Mouse (Mus musculus) midbrain, embryonic 16.5 days (tissue): ENCODE measurements around the gene Slc35e2. TPM values are rescaled to one million over a fixed set of nuclear protein-coding genes. Genes with fewer than 3 reads are reported as not detected.

Experiments
- ATAC-seq: fragments of 200-750 bp; cut with Nextera tagmentation; 2 replicates; pipeline ENCODE4 v1.8.0; 2017; ENCODE audit warnings: moderate TSS enrichment
- H3K27ac ChIP-seq: fragments of 300-500 bp; sonication (generic); 2 replicates; pipeline ENCODE4 v1.5.1; 2014; ENCODE audit warnings: mild to moderate bottlenecking, low read length, mixed read lengths
- H3K27me3 ChIP-seq: fragments of 300-500 bp; sonication (generic); 2 replicates; pipeline ENCODE4 v1.6.1; 2014; ENCODE audit warnings: low read depth, low read length, mixed read lengths; ENCODE audit not compliant: control insufficient read depth, insufficient read depth
- H3K36me3 ChIP-seq: fragments of 300-500 bp; sonication (generic); 2 replicates; pipeline ENCODE4 v1.6.1; 2014; ENCODE audit warnings: mild to moderate bottlenecking, low read length, moderate library complexity, mixed read lengths; ENCODE audit not compliant: control insufficient read depth, insufficient read depth
- H3K4me1 ChIP-seq: fragments of 300-500 bp; sonication (generic); 2 replicates; pipeline ENCODE4 v1.6.1; 2014; ENCODE audit warnings: mild to moderate bottlenecking, low read length, mixed read lengths; ENCODE audit not compliant: control insufficient read depth, insufficient read depth
- H3K4me2 ChIP-seq: fragments of 300-500 bp; sonication (generic); 2 replicates; pipeline ENCODE4 v1.6.1; 2014; ENCODE audit warnings: mild to moderate bottlenecking, low read length, mixed read lengths
- H3K4me3 ChIP-seq: fragments of 300-500 bp; sonication (generic); 2 replicates; pipeline ENCODE4 v1.5.1; 2014; ENCODE audit warnings: low read depth, mild to moderate bottlenecking, low read length, moderate library complexity, mixed read lengths
- H3K9ac ChIP-seq: fragments of 300-500 bp; sonication (generic); 2 replicates; pipeline ENCODE4 v1.6.1; 2014; ENCODE audit warnings: low read depth, low read length, mixed read lengths
- H3K9me3 ChIP-seq: fragments of 300-500 bp; sonication (generic); replicated peaks from 2 replicates; pipeline ENCODE4 v1.6.1; 2014; ENCODE audit warnings: mild to moderate bottlenecking, low read length, mixed read lengths; ENCODE audit not compliant: control insufficient read depth, poor library complexity, severe bottlenecking
- WGBS: fragments of 180-500 bp; shearing (Covaris S2); extraction: QIAGEN DNeasy Blood & Tissue Kit; methylation state at CpG from one replicate; pipeline ENCODE4 v1.1.7; 2014; 5-methylcytosine and 5-hydroxymethylcytosine counted together
- polyA plus RNA-seq: library from polyadenylated mRNA; unstranded; fragments of >200 nt; fragmentation: Nextera tagmentation; extraction: Ambion mirVana; gene quantifications from 2 replicates; pipeline ENCODE4 v1.2.1, GENCODE M21; 2015

Gene Slc35e2
- polyA plus RNA-seq, 1 experiment from 2014 or later = 15.5 TPM

DNA sequence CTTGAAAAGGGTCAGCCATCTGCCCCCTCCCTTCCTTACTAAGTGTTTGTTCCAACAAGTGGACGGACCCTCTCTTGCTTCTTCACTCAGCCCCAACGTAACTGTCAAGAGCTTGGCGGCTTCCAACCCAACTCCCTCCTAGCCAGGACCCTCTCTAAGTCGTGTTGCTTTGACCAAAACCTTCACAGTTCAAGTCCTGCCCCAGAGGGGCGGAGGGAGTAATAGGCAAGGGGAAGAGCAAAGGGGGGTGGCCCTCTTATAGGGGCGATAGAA is 52.9 kb downstream of the Slc35e2 start:
- ATAC-seq = no peak
- peaks cover 38% of the 10 kb centered on the region for H3K36me3 ChIP-seq
- WGBS = 3% methylated on average over 6 of the region's 6 CpGs
- no peaks in the 10 kb centered on the region for H3K9me3 ChIP-seq
- peaks cover 54% of the 10 kb centered on the region for H3K27me3 ChIP-seq
- H3K4me2 ChIP-seq = peak overlapping the region; percentile 30
- H3K27ac ChIP-seq = no peak overlapping the region
- H3K4me3 ChIP-seq = no peak overlapping the region
- H3K4me1 ChIP-seq = peaks cover 22% of the 10 kb centered on the region; the same call in 1 of the 2 replicates
- H3K9ac ChIP-seq = no peak overlapping the region

DNA sequence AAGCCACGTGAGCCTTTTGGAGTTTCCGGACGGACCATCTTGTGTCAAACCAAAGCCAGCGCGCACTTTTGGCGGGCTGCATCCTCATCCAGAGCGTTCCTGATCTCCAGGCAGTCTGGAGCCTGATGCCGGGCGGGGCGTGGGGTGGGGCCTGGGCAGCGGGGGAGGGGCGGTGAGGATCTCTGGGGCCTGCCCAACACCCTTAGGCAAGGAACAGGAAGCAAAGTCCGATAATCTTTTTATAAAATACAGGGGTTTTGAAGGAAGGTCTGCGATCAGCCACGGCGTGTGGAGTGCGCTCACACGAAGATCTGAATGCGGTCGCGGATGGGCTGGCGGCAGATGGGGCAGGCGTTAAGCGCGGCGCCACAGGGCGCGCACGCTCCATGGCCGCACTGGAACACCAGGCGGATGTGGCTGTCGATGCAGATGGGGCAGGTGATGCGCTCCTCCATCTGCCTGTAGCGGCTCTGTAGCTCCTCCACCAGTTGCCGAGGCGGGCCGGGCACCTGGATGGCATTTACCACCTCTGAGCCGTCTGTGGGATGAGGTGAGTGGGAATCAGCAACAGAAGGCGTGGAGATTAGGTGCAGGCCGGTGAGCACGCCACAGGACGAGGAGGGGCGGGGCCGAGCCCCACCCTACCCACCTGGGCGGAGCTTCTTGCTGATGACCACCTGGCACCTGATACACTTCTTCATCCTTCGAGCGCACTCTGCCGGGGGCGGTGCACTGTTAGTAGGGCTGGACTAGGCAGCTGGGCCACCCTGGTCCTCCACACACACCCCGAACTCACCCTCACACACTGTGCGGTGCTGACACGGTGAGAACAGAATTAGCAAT is 53.5 kb downstream of the Slc35e2 start:
- Histone ChIP-seq H3K36me3 (peaks cover 37% of the 10 kb centered on the region), H3K4me1 (peaks cover 22% of the 10 kb centered on the region; the same call in 1 of the 2 replicates), H3K4me2 (peak overlapping the region; percentile 30), H3K9me3 (no peaks in the 10 kb centered on the region), H3K4me3 (peak overlapping the region; percentile 23), H3K27me3 (peaks cover 54% of the 10 kb centered on the region), H3K27ac (no peak overlapping the region), H3K9ac (peak overlapping the region; percentile 39; the same call in 1 of the 2 replicates)
- no peak; the same call in 1 of the 2 replicates for ATAC-seq
- 4% methylated on average over 52 of the region's 52 CpGs for WGBS

DNA sequence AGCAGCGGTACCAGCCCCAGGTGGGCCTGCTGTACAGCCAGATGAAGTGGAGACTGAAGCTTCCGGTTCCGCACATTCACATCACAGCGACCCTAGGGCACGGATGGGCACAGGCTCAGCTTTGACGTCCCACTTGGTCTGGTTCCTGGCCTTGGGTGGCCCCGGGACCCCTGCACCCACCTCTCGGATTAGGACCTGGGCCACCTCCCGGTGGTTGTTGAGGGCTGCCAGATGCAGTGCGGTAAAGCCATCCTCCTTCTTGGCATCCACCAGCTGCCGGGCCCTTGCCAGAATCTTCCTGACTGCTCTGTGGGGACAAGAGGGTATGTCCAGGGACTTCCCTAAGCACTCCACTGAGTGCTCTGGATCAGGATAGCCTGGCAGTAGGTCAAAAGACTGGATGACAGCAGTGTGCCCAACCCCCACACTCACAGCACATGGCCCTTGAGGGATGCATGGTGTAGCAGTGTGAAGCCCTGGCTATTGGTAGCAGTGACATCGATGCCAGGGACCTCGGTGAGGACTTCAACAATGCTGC is 55.1 kb downstream of the Slc35e2 start:
- Histone ChIP-seq H3K36me3 (peaks cover 38% of the 10 kb centered on the region), H3K4me2 (no peak overlapping the region), H3K4me1 (peaks cover 22% of the 10 kb centered on the region; the same call in 1 of the 2 replicates), H3K4me3 (no peak overlapping the region), H3K27ac (no peak overlapping the region), H3K27me3 (peaks cover 47% of the 10 kb centered on the region), H3K9me3 (no peaks in the 10 kb centered on the region), H3K9ac (no peak overlapping the region)
- ATAC-seq = no peak
- WGBS = 90% methylated on average over 13 of the region's 13 CpGs

DNA sequence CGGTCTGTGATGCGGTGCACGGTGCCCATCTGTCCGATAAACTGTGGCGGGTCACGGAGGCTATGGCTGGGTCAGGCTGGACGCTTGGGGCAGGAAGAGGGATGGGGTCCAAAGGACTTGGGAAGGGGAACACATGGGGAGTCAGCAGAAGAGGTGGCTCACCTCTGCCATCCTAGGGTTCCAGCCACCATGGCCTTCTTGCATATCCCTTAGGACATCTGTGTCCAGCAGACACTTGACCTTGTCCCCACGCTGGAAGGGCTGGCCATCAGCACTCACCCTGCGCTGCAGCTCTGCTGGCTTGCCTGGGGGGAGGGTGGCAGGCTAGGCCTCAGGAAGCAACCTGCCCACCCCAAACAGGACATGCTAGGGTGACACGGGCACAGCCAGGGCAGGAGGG is 57.7 kb downstream of the Slc35e2 start:
- Histone ChIP-seq H3K27me3 (peaks cover 28% of the 10 kb centered on the region), H3K27ac (no peak overlapping the region), H3K4me3 (no peak overlapping the region), H3K9ac (no peak overlapping the region), H3K36me3 (peaks cover 39% of the 10 kb centered on the region), H3K4me1 (peaks cover 10% of the 10 kb centered on the region; the same call in 1 of the 2 replicates), H3K9me3 (no peaks in the 10 kb centered on the region), H3K4me2 (no peak overlapping the region)
- 98% methylated on average over 10 of the region's 10 CpGs for WGBS
- ATAC-seq = no peak

DNA sequence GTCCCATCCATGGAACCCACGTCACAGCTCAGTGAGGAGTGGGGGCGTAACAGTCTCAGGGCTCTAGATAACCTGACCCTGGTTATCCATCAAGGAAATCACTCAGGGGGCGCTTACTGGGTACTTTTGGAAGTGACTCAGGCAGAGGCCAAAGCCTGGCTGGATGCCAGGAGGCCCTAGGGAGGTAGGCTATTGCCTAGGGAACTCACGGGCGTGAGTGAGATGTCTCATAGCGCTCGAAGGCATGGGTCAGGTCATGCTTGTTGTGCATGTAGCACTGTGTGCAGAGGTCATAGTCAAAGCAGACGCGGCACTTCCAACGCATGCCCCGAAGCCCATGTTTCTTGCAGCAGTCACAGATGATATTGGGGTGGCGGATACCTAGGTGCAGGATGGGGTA is 59.4 kb downstream of the Slc35e2 start:
- H3K36me3 ChIP-seq = peaks cover 36% of the 10 kb centered on the region
- H3K27me3 ChIP-seq = peaks cover 11% of the 10 kb centered on the region
- no peak overlapping the region for H3K27ac ChIP-seq
- no peaks in the 10 kb centered on the region for H3K9me3 ChIP-seq
- no peak for ATAC-seq
- WGBS = 87% methylated on average over 12 of the region's 12 CpGs
- H3K4me3 ChIP-seq = no peak overlapping the region
- no peak overlapping the region for H3K9ac ChIP-seq
- no peaks in the 10 kb centered on the region for H3K4me1 ChIP-seq
- H3K4me2 ChIP-seq = no peak overlapping the region

DNA sequence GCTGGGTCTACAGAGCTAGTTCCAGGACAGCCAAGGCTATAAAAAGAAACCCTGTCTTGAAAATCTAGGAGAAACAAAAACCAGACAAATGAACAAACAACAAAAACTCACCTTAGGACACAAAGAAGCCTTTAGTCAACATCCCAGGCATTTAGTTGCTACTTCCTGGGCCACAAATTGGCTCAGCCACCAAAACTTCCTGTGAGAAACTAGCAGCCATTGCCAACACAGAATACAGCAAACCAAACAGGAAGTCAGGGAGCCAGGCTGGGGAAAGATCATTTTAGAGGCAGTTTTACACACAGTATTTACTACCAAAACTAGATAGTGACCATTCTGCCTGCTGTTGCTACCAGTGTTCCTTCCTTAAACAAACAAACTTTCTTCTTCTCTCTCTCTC is 65.7 kb downstream of the Slc35e2 start:
- Histone ChIP-seq H3K4me1 (peaks cover 16% of the 10 kb centered on the region), H3K4me2 (no peak overlapping the region), H3K4me3 (no peak overlapping the region), H3K9me3 (no peaks in the 10 kb centered on the region), H3K36me3 (no peaks in the 10 kb centered on the region), H3K9ac (no peak overlapping the region), H3K27me3 (no peaks in the 10 kb centered on the region), H3K27ac (no peak overlapping the region)
- no peak for ATAC-seq

DNA sequence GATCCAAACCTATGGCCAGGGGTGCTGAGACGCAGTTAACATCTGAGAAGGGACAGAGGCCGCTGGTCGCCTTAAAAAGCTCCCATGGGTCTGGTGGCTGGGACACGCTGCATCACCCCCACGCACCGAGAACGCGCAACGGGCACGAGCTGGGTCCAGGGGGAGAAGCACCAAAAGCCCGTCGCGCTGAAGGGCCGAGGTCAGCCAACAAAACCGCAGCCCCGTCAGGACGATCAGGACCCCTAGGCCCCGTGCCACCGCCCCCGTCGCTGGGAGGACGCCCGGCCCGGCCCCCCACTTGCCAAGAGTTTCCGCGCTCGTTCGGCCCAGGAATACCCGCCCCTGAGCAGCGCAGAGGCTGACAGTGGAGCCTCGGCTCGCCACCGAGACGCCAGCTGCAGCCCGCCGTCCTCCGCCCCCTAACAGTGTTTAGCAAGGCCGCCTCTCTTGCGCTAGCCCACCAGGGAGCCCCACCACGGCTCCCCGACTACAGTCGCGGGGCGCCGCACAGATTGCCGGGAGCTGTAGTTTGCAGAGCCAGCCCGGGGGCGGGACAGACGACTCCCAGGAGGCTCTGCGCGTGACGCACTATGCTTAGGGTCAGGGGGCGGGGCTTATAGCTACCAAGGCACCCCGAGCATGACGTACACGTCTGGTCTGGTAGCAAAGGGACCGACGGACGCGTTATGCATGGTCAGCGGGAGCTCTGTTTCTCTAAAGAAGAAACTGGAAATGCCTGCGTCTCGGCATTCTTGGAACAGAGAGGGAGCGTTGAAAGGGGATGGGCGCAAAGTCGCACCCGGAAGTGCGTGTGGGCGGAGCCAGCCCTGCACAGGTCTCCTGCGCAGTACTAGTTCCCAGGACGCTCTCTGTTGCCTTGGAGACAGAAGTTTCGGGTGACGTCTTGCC is 67.7 kb downstream of the Slc35e2 start, which contains the start of gene Mib2:
Mib2 (minus strand) TSS at position 510 of the 909 bp plus-strand sequence.
- H3K9me3 ChIP-seq = no peaks in the 10 kb centered on the region
- H3K36me3 ChIP-seq = no peaks in the 10 kb centered on the region
- H3K9ac ChIP-seq = peak within 1 kb of the TSS; percentile 90
- H3K4me2 ChIP-seq = peak within 1 kb of the TSS; percentile 92
- peak within 1 kb of the TSS; percentile 95 for H3K4me3 ChIP-seq
- under 1% methylated on average over 69 of the region's 73 CpGs for WGBS
- peaks cover 16% of the 10 kb centered on the region for H3K4me1 ChIP-seq
- ATAC-seq = peak; percentile 98
- H3K27ac ChIP-seq = peak within 1 kb of the TSS; percentile 87
- H3K27me3 ChIP-seq = no peaks in the 10 kb centered on the region

DNA sequence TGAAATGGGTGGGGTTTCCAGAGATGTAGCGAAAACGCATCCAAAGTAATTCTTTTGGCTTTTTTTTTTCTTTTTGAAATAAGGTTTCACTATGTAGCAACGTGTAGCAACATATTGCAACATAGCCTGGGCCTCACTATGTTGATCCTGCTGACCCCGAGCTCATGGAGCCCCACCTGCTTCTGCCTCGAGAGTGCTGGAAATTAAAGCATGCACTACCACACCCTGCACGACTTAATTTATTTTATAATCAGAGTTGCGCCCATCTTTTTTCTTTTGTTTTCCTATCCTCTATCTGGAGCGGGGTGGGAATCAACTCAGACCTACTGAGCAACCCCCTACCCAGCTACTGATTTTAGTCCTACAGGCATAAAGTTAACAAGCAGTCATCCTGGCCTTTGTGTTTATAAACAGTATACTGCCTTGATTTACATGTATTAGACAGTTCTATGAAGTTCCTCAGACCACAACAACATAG is 68.4 kb downstream of the Slc35e2 start:
- Histone ChIP-seq H3K27me3 (no peaks in the 10 kb centered on the region), H3K4me3 (peak overlapping the region; percentile 95), H3K4me1 (peaks cover 16% of the 10 kb centered on the region), H3K4me2 (peak overlapping the region; percentile 54), H3K27ac (no peak overlapping the region), H3K9ac (no peak overlapping the region), H3K9me3 (no peaks in the 10 kb centered on the region), H3K36me3 (no peaks in the 10 kb centered on the region)
- peak; percentile 52 for ATAC-seq
- under 1% methylated on average over 8 of the region's 8 CpGs for WGBS
